Mouse (Mus musculus) effector memory CD4-positive, alpha-beta T cell, adult 5 months (primary cell): Measurements from ENCODE around the gene Efna4. TPM values are rescaled to one million over a fixed set of nuclear protein-coding genes. Genes with fewer than 3 reads are reported as not detected.

Experiments used
- polyA plus RNA-seq: library from polyadenylated mRNA; unstranded; fragments of 100-300 nt; shearing (Covaris generic); gene quantifications from one replicate; pipeline ENCODE4 v1.2.1, GENCODE M21; 2017

Efna4 gene
- polyA plus RNA-seq: not detected

DNA sequence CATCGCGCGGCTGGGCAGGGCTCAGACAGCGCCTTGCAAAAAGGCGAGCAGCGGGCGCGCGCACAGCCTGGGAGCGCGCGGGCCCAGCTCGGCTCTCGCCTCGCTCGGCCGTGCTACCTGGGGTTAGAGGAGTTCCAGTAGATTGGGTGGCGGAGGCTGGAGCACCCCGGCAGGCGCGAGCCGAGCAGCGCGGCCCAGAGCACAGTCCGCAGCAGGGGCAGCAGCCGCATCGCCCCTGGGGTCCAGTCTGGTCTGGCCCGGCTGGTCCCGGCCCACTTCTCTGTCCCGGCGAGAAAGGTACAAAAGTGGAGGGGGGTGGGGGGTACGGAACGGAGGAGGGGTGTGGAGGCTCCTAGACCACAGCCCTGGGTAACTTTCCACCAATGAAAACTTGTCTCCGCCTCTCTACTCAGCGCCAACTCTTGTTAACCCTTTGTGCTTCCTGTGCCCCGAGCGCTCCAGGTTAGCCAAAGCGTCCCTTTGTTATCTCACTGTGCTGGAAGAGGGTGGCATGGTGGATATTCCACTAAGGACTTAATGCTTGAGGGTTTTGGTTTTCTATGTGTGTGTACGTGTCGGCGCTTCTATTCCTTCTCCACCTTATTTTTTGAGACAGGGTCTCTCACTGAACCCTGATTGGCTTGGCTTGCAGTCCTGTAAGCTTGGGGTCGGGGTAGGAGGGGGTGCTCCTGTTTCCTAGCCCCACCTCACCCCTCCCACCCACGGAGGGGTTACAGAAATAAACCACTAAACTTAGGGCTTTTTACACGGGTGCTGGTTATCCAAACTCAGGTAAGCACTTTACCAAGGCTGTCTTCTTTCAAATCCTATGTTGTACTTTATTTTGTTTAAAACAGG is at the start of gene Efna4:
TSS of gene Efna4 (minus strand) at position 308 of the 858 bp plus-strand sequence.

DNA sequence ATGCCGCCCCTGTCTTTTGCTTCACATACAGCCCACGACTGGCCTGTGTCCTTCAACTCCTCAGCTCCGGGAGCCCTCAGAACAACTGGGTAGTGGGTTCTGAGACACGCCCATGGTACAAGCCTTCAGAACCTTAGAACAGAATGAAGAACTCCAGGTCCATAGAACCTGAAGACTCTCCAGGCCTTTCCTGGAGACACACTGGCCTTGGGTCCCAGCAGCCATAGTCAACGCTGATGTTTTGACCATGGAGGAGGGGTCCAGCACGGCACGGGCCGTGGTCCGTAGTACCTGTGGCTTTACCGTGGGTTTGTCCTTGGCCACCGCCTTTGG is 27.3 kb upstream of the Efna4 start, which contains the start of gene Dcst1:
TSS of gene Dcst1 (minus strand) at position 101 of the 333 bp plus-strand sequence.

DNA sequence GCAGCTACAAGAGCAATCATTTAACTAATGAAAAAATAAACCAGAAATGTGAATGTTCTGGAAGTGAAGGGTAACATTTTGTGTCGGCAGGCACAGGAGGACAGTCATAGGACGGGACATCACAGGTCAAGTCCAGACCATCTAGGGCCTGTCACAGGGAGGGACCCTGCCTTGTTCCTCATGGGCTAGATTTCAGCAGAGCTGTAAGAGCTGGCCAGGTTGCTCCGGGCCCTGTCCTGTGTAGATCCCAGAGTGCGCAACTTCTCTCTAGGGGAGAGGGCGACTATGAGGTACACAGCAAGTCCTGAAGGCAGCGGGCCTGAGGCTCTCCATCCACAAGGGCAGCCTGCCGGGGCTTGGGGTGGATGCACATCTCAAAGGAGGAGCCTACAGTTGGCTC is 23.8 kb upstream of the Efna4 start, which contains the start of gene Dcst2:
TSS of gene Dcst2 (plus strand) at position 301 of the 400 bp plus-strand sequence.

DNA sequence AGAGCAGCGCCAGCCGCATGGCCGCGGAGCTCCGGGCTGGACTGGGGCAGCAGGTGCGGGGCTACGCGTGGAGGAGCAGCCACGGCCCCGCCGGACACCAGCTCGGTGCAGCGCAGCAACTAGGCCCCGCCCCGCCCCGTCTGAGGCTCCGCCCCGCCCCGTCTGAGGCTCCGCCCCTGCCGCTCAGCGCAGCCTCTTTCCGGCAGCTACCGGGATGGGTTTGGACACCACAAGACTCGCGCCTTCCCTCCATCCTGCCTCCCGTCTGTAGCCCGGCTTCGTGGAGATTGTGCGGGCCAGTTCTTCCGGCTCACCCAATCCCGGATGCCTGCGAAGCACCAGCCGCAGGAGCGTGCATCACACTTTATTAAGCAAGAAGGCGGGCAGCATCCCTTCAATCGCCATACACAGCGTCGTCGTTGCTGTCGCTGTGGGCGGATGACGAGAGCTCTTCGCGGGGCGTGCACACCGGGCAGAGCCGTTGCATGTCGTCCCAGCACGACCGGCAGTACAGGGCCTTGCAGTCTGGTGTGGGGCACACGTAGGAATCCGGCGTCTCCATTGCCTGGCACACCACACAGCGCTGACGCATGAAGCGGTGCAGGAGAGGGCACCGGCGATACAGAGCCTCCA is 12.2 kb upstream of the Efna4 start, which contains the start of gene Adam15:
TSS of gene Adam15 (minus strand) at position 128 of the 633 bp plus-strand sequence.

DNA sequence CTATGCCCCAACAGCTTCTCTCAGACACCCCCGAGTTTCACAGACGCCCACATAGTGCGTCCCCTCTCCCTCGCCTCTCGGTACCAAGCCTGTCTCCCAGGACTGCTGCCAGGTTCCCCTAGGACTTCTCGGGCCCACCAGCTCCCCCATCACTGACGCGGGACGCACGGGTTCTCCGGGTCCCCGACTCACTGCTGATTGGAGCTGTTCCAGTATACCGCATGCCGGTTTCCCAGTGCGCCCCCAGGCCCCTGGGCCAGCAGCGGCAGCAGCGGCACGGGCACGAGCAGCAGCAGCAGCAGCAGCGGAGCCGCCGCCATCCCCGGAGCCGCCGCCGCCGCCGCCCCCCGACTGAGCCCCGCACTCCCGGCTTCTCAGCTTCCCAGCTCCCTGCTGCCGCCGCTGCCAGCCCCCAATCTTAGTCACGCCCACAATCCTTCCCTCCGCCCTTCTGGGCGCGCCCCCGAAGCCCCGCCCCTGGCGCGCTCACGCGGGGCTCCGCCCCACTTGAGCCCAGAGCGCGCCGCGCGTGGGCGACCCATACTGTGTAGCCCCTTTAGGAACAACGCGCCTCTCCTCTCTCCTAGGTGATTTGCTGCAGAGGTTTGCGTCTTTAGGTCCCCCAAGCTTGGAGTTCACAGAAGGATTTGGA is 15.2 kb downstream of the Efna4 start, which contains the start of gene Efna3:
TSS of gene Efna3 (minus strand) at position 452 of the 652 bp plus-strand sequence.

Other genes starting within 250 kb of the Efna4 start
- gene Rusc1, start 244.7 kb downstream of the Efna4 start, polyA plus RNA-seq: 76.8 TPM
- not detected for gene Gm43738, start 236.9 kb downstream of the Efna4 start, polyA plus RNA-seq
- gene Fdps, start 236.1 kb downstream of the Efna4 start, polyA plus RNA-seq: 61.8 TPM
- gene Pklr, start 201.9 kb downstream of the Efna4 start, polyA plus RNA-seq: not detected
- 1.9 TPM for gene Hcn3, start 177.8 kb downstream of the Efna4 start, polyA plus RNA-seq
- gene Clk2, start 173.2 kb downstream of the Efna4 start, polyA plus RNA-seq: 86.6 TPM
- 232 TPM for gene Scamp3, start 160.6 kb downstream of the Efna4 start, polyA plus RNA-seq
- gene Fam189b, start 154.9 kb downstream of the Efna4 start, polyA plus RNA-seq: 94.4 TPM
- 79.2 TPM for gene Gba, start 135.1 kb downstream of the Efna4 start, polyA plus RNA-seq
- 1.6 TPM for gene Thbs3, start 122.8 kb downstream of the Efna4 start, polyA plus RNA-seq
- gene Mtx1, start 110.9 kb downstream of the Efna4 start, polyA plus RNA-seq: 87.7 TPM
- 7.2 TPM for gene Muc1, start 109.0 kb downstream of the Efna4 start, polyA plus RNA-seq
- gene Krtcap2, start 92.1 kb downstream of the Efna4 start, polyA plus RNA-seq: 192 TPM
- gene Trim46, start 91.7 kb downstream of the Efna4 start, polyA plus RNA-seq: 2.7 TPM
- gene Dpm3, start 78.7 kb downstream of the Efna4 start, polyA plus RNA-seq: 74.3 TPM
- 132 TPM for gene Slc50a1, start 67.5 kb downstream of the Efna4 start, polyA plus RNA-seq
- 0.26 TPM for gene Efna1, start 56.9 kb downstream of the Efna4 start, polyA plus RNA-seq
- not detected for gene Efna3, start 15.1 kb downstream of the Efna4 start, polyA plus RNA-seq
- 21.7 TPM for gene Adam15, start 12.0 kb upstream of the Efna4 start, polyA plus RNA-seq
- not detected for gene Dcst2, start 23.9 kb upstream of the Efna4 start, polyA plus RNA-seq
- 0.37 TPM for gene Dcst1, start 27.2 kb upstream of the Efna4 start, polyA plus RNA-seq
- gene Zbtb7b, start 56.7 kb upstream of the Efna4 start, polyA plus RNA-seq: 17.3 TPM
- gene Lenep, start 64.8 kb upstream of the Efna4 start, polyA plus RNA-seq: not detected
- 27.4 TPM for gene Flad1, start 73.8 kb upstream of the Efna4 start, polyA plus RNA-seq
- 10.5 TPM for gene Cks1b, start 80.4 kb upstream of the Efna4 start, polyA plus RNA-seq
- gene Shc1, start 80.4 kb upstream of the Efna4 start, polyA plus RNA-seq: 69.1 TPM
- gene Pygo2, start 92.2 kb upstream of the Efna4 start, polyA plus RNA-seq: 37.8 TPM
- 100 TPM for gene Pbxip1, start 98.7 kb upstream of the Efna4 start, polyA plus RNA-seq
- 14.1 TPM for gene Pmvk, start 116.5 kb upstream of the Efna4 start, polyA plus RNA-seq
- not detected for gene Kcnn3, start 182.1 kb upstream of the Efna4 start, polyA plus RNA-seq